Mouse (Mus musculus) adrenal gland, postnatal 4 days (tissue): ENCODE data around the gene Lingo4. TPM values are rescaled to one million over a fixed set of nuclear protein-coding genes. Genes with fewer than 3 reads are reported as not detected.

Experiments
- DNase-seq, 2 experiments: peaks; one replicate each; pipeline ENCODE4 v3.0.0; 2021 to 2022; ENCODE audit warnings: low spot score in 2 of 2, mixed read lengths in 2 of 2
- total RNA-seq, 2 experiments: library from RNA; stranded (reverse); gene quantifications; 2 replicates each; pipeline ENCODE4 v1.2.3; 2021

Lingo4 gene
- total RNA-seq, 2 experiments from 2014 or later: 0.78 to 1.3 TPM

GRCm38 (mm10) chr3:94449377-94449776 is 51.1 kb downstream of the Lingo4 start:
- DNase-seq: no peak

Other genes starting within 250 kb of the Lingo4 start
- not detected for gene Gm10696, start 220.3 kb upstream of the Lingo4 start, total RNA-seq
- gene Gm5286, start 201.8 kb upstream of the Lingo4 start, total RNA-seq: not detected
- gene Gm4778, start 134.5 kb upstream of the Lingo4 start, total RNA-seq: not detected
- 1 to 10 TPM; 9.0 to 9.8 TPM for gene Them4, start 88.4 kb upstream of the Lingo4 start, total RNA-seq
- gene Them5, start 56.4 kb upstream of the Lingo4 start, total RNA-seq: not detected
- gene C2cd4d, start 36.1 kb upstream of the Lingo4 start, total RNA-seq: under 1 TPM; 0.62 to 0.67 TPM
- 10 to 100 TPM; 17.7 to 18.9 TPM for gene Rorc, start 25.7 kb upstream of the Lingo4 start, total RNA-seq
- gene Tdrkh, start 14.8 kb downstream of the Lingo4 start, total RNA-seq: 10 to 100 TPM; 10.5 to 15.1 TPM
- 10 to 100 TPM; 75.0 to 75.3 TPM for gene Mrpl9, start 44.8 kb downstream of the Lingo4 start, total RNA-seq
- not detected for gene Oaz3, start 45.4 kb downstream of the Lingo4 start, total RNA-seq
- 10 to 100 TPM; 50.3 to 56.4 TPM for gene Celf3, start 79.8 kb downstream of the Lingo4 start, total RNA-seq
- 1 to 10 TPM; 7.1 to 7.4 TPM for gene Riiad1, start 81.8 kb downstream of the Lingo4 start, total RNA-seq
- 10 to 100 TPM; 39.0 to 40.4 TPM for gene Snx27, start 184.2 kb downstream of the Lingo4 start, total RNA-seq
- not detected for gene Gm10972, start 244.6 kb downstream of the Lingo4 start, total RNA-seq